ENCODE assay signal across 29 mouse cellular contexts in the genomic region with DNA sequence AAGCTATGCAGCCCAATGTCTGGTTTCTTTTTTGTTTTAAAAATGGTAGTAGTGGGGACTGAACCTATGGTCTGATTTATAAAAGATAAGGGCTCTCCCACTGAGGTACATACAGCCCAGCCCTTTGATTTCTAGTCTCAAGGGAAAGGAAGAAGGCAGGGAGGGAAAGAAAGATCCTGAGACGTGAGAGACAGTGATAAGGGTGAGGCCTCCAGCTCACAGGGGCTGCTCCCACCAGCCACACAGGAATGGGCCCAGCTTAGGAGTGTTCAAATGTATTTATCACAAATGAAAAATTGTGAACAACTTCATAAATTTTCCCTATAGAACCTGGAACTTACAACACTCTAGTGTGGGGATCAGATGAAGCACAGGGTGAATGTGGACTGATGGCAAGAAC. TPM values are rescaled to one million over a fixed set of nuclear protein-coding genes. Genes with fewer than 3 reads are reported as not detected.
"Had no signal": no experiment of that assay in that cellular context is flagged by ENCODE, and none has a peak within 500 bp of the region (broad histone marks: within the 10 kb centered on the region; RNA-seq: fewer than 3 reads in every experiment).

No protein-coding gene starts in this region.

- H3K4me3 ChIP-seq: gastrocnemius, adult 2 months; heart, embryonic 13.5 days; heart, embryonic 15.5 days; hindbrain, embryonic 13.5 days; hindbrain, embryonic 15.5 days; kidney, embryonic 15.5 days; limb, embryonic 13.5 days; limb, embryonic 15.5 days; liver, embryonic 15.5 days had no signal

- H3K9ac ChIP-seq: heart, embryonic 13.5 days; heart, embryonic 15.5 days; hindbrain, embryonic 13.5 days; hindbrain, embryonic 15.5 days; kidney, embryonic 15.5 days; limb, embryonic 13.5 days; limb, embryonic 15.5 days; liver, embryonic 15.5 days had no signal

- H3K9me3 ChIP-seq: heart, embryonic 13.5 days; heart, embryonic 15.5 days; hindbrain, embryonic 13.5 days; hindbrain, embryonic 15.5 days; kidney, embryonic 15.5 days; limb, embryonic 13.5 days; limb, embryonic 15.5 days; liver, embryonic 15.5 days had no signal

- H3K27ac ChIP-seq: gastrocnemius, adult 2 months; heart, embryonic 13.5 days; heart, embryonic 15.5 days; hindbrain, embryonic 13.5 days; hindbrain, embryonic 15.5 days; hindbrain, postnatal 0 days; kidney, embryonic 15.5 days; kidney, postnatal 0 days; limb, embryonic 13.5 days; limb, embryonic 15.5 days; liver, embryonic 15.5 days had no signal

- ATAC-seq: hindbrain, postnatal 0 days; intestine, embryonic 16.5 days had no signal

- H3K4me2 ChIP-seq: heart, embryonic 11.5 days; heart, embryonic 13.5 days; heart, embryonic 15.5 days; hindbrain, embryonic 13.5 days; hindbrain, embryonic 15.5 days; kidney, embryonic 15.5 days; limb, embryonic 13.5 days; limb, embryonic 15.5 days; liver, embryonic 15.5 days had no signal

- DNase-seq: gastrocnemius, adult 2 months; gastrocnemius, postnatal 10 days; gastrocnemius, postnatal 25 days; heart, adult 18-20 months; heart, postnatal 14 days; heart, postnatal 36 days; kidney, adult 11 months; kidney, adult 2 months; kidney, adult 9 months; kidney, postnatal 14 days; kidney, postnatal 36 days; layer of hippocampus, adult 9-11 months; layer of hippocampus, postnatal 36 days; left cerebral cortex, postnatal 4 days had no signal

- H3K4me1 ChIP-seq: heart, embryonic 13.5 days; heart, embryonic 15.5 days; hindbrain, embryonic 13.5 days; hindbrain, embryonic 15.5 days; kidney, embryonic 15.5 days; limb, embryonic 13.5 days; limb, embryonic 15.5 days had no signal

- H3K27me3 ChIP-seq: heart, embryonic 13.5 days; heart, embryonic 15.5 days; hindbrain, embryonic 13.5 days; hindbrain, embryonic 15.5 days; kidney, embryonic 15.5 days; limb, embryonic 13.5 days; limb, embryonic 15.5 days; liver, embryonic 15.5 days had no signal

RNA-seq across cellular contexts. Expression of gene Gm28729, which starts 33.5 kb away (rescaled TPM):
- polyA plus RNA-seq: heart, embryonic 11.5 days; heart, embryonic 13.5 days; heart, embryonic 15.5 days; heart, postnatal 0 days; intestine, embryonic 14.5 days; intestine, embryonic 16.5 days; kidney, adult 2 months; kidney, embryonic 15.5 days; limb, embryonic 11.5 days had no signal
